Mouse (Mus musculus) lung, postnatal 0 days (tissue): ENCODE results near the gene Snrpd3.

ENCODE experiments used
- CTCF ChIP-seq: IDR thresholded peaks from 2 replicates; pipeline ENCODE4 v1.5.1; 2016; ENCODE audit warnings: antibody characterized with exemption, mild to moderate bottlenecking
- EP300 ChIP-seq: IDR thresholded peaks from 2 replicates; pipeline ENCODE4 v1.6.1; 2016; ENCODE audit warnings: antibody characterized with exemption, mild to moderate bottlenecking, control low read depth

GRCm38 (mm10) chr10:75474571-75474970 is 42.8 kb upstream of the Snrpd3 start:
- TF ChIP-seq EP300, result no peak
- no peak for TF ChIP-seq CTCF
